Mouse (Mus musculus): Measurements from ENCODE around the gene Vamp1. TPM values are rescaled to one million over a fixed set of nuclear protein-coding genes. Genes with fewer than 3 reads are reported as not detected.
A peak's percentile ranks its signal among the peaks of the same experiment; 100 is the strongest.
"Not testable (repeated sequence)": the region's sequence is repeated elsewhere in the genome, so short reads cannot be mapped to it uniquely, and the experiment has no call there.

Gene Vamp1
- polyA plus RNA-seq, 1 experiment from 2014 or later, result 5.6 TPM

- no peak for ATAC-seq (replicated peaks)
- Histone ChIP-seq H3K4me3 (no peak overlapping the region), H3K36me3 (no peaks in the 10 kb centered on the region), H3K27me3 (no peaks in the 10 kb centered on the region), H3K9ac (replicated peaks) (no peak overlapping the region), H3K9me3 (no peaks in the 10 kb centered on the region), H3K27ac (replicated peaks) (no peak overlapping the region), H3K4me1 (no peaks in the 10 kb centered on the region), H3K4me2 (replicated peaks) (no peak overlapping the region)
- 78% methylated on average over 14 of the region's 14 CpGs for WGBS
These were observed 38.7 kb downstream of the Vamp1 start for GRCm38 (mm10) chr6:125253863-125254715.

GRCm38 (mm10) chr6:125255516-125256044, 40.2 kb downstream of the Vamp1 start:
- Histone ChIP-seq H3K36me3 (no peaks in the 10 kb centered on the region), H3K4me3 (no peak overlapping the region), H3K27me3 (no peaks in the 10 kb centered on the region), H3K4me1 (no peaks in the 10 kb centered on the region), H3K9me3 (no peaks in the 10 kb centered on the region), H3K27ac (replicated peaks) (no peak overlapping the region), H3K9ac (replicated peaks) (no peak overlapping the region), H3K4me2 (replicated peaks) (no peak overlapping the region)
- no peak for ATAC-seq (replicated peaks)
- 87% methylated on average over 7 of the region's 7 CpGs for WGBS

GRCm38 (mm10) chr6:125256222-125256966, 41.0 kb downstream of the Vamp1 start:
- Histone ChIP-seq H3K9ac (replicated peaks) (no peak overlapping the region), H3K27me3 (no peaks in the 10 kb centered on the region), H3K4me2 (replicated peaks) (no peak overlapping the region), H3K4me3 (no peak overlapping the region), H3K27ac (replicated peaks) (no peak overlapping the region), H3K4me1 (no peaks in the 10 kb centered on the region), H3K9me3 (no peaks in the 10 kb centered on the region), H3K36me3 (no peaks in the 10 kb centered on the region)
- ATAC-seq (replicated peaks), result no peak
- WGBS, result 77% methylated on average over 8 of the region's 8 CpGs

- H3K4me3 ChIP-seq, result no peak overlapping the region
- no peaks in the 10 kb centered on the region for H3K27me3 ChIP-seq
- no peak overlapping the region for H3K27ac ChIP-seq (replicated peaks)
- 85% methylated on average over 10 of the region's 10 CpGs for WGBS
- no peaks in the 10 kb centered on the region for H3K36me3 ChIP-seq
- no peak overlapping the region for H3K9ac ChIP-seq (replicated peaks)
- no peak for ATAC-seq (replicated peaks)
- no peaks in the 10 kb centered on the region for H3K9me3 ChIP-seq
- H3K4me2 ChIP-seq (replicated peaks), result no peak overlapping the region
- no peaks in the 10 kb centered on the region for H3K4me1 ChIP-seq
These were observed 44.7 kb downstream of the Vamp1 start for GRCm38 (mm10) chr6:125260006-125260555.

GRCm38 (mm10) chr6:125264219-125264618, 48.9 kb downstream of the Vamp1 start:
- Histone ChIP-seq H3K4me3 (no peak overlapping the region), H3K9ac (replicated peaks) (no peak overlapping the region), H3K4me1 (no peaks in the 10 kb centered on the region), H3K27me3 (no peaks in the 10 kb centered on the region), H3K9me3 (no peaks in the 10 kb centered on the region), H3K27ac (replicated peaks) (no peak overlapping the region), H3K4me2 (replicated peaks) (no peak overlapping the region), H3K36me3 (no peaks in the 10 kb centered on the region)
- 90% methylated on average over 9 of the region's 9 CpGs for WGBS
- ATAC-seq (replicated peaks), result no peak

- ATAC-seq (replicated peaks), result no peak
- H3K4me3 ChIP-seq, result no peak overlapping the region
- no peak overlapping the region for H3K9ac ChIP-seq (replicated peaks)
- H3K36me3 ChIP-seq, result no peaks in the 10 kb centered on the region
- H3K9me3 ChIP-seq, result no peaks in the 10 kb centered on the region
- 62% methylated on average over 10 of the region's 10 CpGs for WGBS
- H3K27me3 ChIP-seq, result no peaks in the 10 kb centered on the region
- H3K4me2 ChIP-seq (replicated peaks), result no peak overlapping the region
- H3K4me1 ChIP-seq, result no peaks in the 10 kb centered on the region
- H3K27ac ChIP-seq (replicated peaks), result no peak overlapping the region
These were observed 49.9 kb downstream of the Vamp1 start for GRCm38 (mm10) chr6:125265239-125265638.

GRCm38 (mm10) chr6:125266091-125266490, 50.7 kb downstream of the Vamp1 start:
- WGBS, result 80% methylated on average over 13 of the region's 13 CpGs
- Histone ChIP-seq H3K9me3 (no peaks in the 10 kb centered on the region), H3K4me3 (no peak overlapping the region), H3K27me3 (no peaks in the 10 kb centered on the region), H3K27ac (replicated peaks) (no peak overlapping the region), H3K36me3 (no peaks in the 10 kb centered on the region), H3K9ac (replicated peaks) (no peak overlapping the region), H3K4me2 (replicated peaks) (no peak overlapping the region), H3K4me1 (no peaks in the 10 kb centered on the region)
- ATAC-seq (replicated peaks), result no peak

GRCm38 (mm10) chr6:125266600-125266999, 51.2 kb downstream of the Vamp1 start:
- H3K9me3 ChIP-seq; H3K4me2 ChIP-seq (replicated peaks); H3K27ac ChIP-seq (replicated peaks); H3K9ac ChIP-seq (replicated peaks); H3K4me1 ChIP-seq; H3K36me3 ChIP-seq; H3K4me3 ChIP-seq; H3K27me3 ChIP-seq; ATAC-seq (replicated peaks): not testable (repeated sequence)
- WGBS, result 66% methylated on average over 6 of the region's 6 CpGs

GRCm38 (mm10) chr6:125267469-125267868, 52.1 kb downstream of the Vamp1 start:
- Histone ChIP-seq H3K9ac (replicated peaks) (no peak overlapping the region), H3K4me3 (no peak overlapping the region), H3K9me3 (no peaks in the 10 kb centered on the region), H3K4me2 (replicated peaks) (no peak overlapping the region), H3K4me1 (peaks cover 4% of the 10 kb centered on the region), H3K27ac (replicated peaks) (no peak overlapping the region), H3K36me3 (no peaks in the 10 kb centered on the region), H3K27me3 (no peaks in the 10 kb centered on the region)
- no peak for ATAC-seq (replicated peaks)
- 89% methylated on average over 3 of the region's 3 CpGs for WGBS

GRCm38 (mm10) chr6:125268799-125269198, 53.4 kb downstream of the Vamp1 start:
- H3K4me1 ChIP-seq, result peaks cover 4% of the 10 kb centered on the region
- 56% methylated on average over 6 of the region's 6 CpGs for WGBS
- no peak overlapping the region for H3K27ac ChIP-seq (replicated peaks)
- no peak overlapping the region for H3K4me2 ChIP-seq (replicated peaks)
- no peak overlapping the region for H3K9ac ChIP-seq (replicated peaks)
- H3K4me3 ChIP-seq, result no peak overlapping the region
- ATAC-seq (replicated peaks), result no peak
- H3K27me3 ChIP-seq, result no peaks in the 10 kb centered on the region
- H3K36me3 ChIP-seq, result no peaks in the 10 kb centered on the region
- H3K9me3 ChIP-seq, result no peaks in the 10 kb centered on the region

- Histone ChIP-seq H3K4me1 (peaks cover 4% of the 10 kb centered on the region), H3K4me2 (replicated peaks) (peak overlapping the region; percentile 38), H3K9ac (replicated peaks) (no peak overlapping the region; the same call in 1 of the 2 replicates), H3K4me3 (peak overlapping the region; percentile 20; the same call in 1 of the 2 replicates), H3K9me3 (no peaks in the 10 kb centered on the region), H3K27ac (replicated peaks) (no peak overlapping the region), H3K27me3 (no peaks in the 10 kb centered on the region), H3K36me3 (no peaks in the 10 kb centered on the region)
- peak; percentile 92 for ATAC-seq (replicated peaks)
- 17% methylated on average over 17 of the region's 17 CpGs for WGBS
These were observed 56.3 kb downstream of the Vamp1 start for GRCm38 (mm10) chr6:125271455-125272227.

Measured in forebrain, embryonic 15.5 days (tissue).